Mouse (Mus musculus) limb, embryonic 14.5 days (tissue): ENCODE measurements at regions not wholly inside any gene's neighbourhood (a gene's known extent, or its start where the extent isn't known, plus 50 kb on each side); places are given as distances from the start of the nearest gene placed in this dataset.

Source experiments
- ATAC-seq: fragments of 200-750 bp; cut with Nextera tagmentation; 2 replicates; pipeline ENCODE4 v1.8.0; 2017; ENCODE audit warnings: low read depth, moderate number of reproducible peaks, moderate TSS enrichment; ENCODE audit not compliant: low FRiP score
- DNase-seq: peaks from one replicate; pipeline ENCODE4 v3.0.0-alpha.2; 2015; ENCODE audit warnings: low spot score
- H3K27ac ChIP-seq: fragments of 300-500 bp; sonication (generic); replicated peaks from 2 replicates; pipeline ENCODE4 v1.5.1; 2014; ENCODE audit warnings: low read depth, mild to moderate bottlenecking, low read length, moderate library complexity, mixed read lengths
- H3K27me3 ChIP-seq: fragments of 300-500 bp; sonication (generic); 2 replicates; pipeline ENCODE4 v1.6.1; 2014; ENCODE audit warnings: low read length, mixed read lengths; ENCODE audit not compliant: control insufficient read depth, insufficient read depth
- H3K36me3 ChIP-seq: fragments of 300-500 bp; sonication (generic); 2 replicates; pipeline ENCODE4 v1.6.1; 2014; ENCODE audit warnings: mild to moderate bottlenecking, low read length, moderate library complexity, mixed read lengths; ENCODE audit not compliant: control insufficient read depth, insufficient read depth
- H3K4me1 ChIP-seq: fragments of 300-500 bp; sonication (generic); 2 replicates; pipeline ENCODE4 v1.6.1; 2014; ENCODE audit warnings: antibody characterized with exemption, low read length, mixed read lengths; ENCODE audit not compliant: control insufficient read depth, insufficient read depth
- H3K4me2 ChIP-seq: fragments of 300-500 bp; sonication (generic); replicated peaks from 2 replicates; pipeline ENCODE4 v1.6.1; 2014; ENCODE audit warnings: low read depth, mild to moderate bottlenecking, low read length, moderate library complexity; ENCODE audit not compliant: severe bottlenecking
- H3K4me3 ChIP-seq: fragments of 300-500 bp; sonication (generic); replicated peaks from 2 replicates; pipeline ENCODE4 v1.5.1; 2014; ENCODE audit warnings: low read length
- H3K9ac ChIP-seq: fragments of 300-500 bp; sonication (generic); 2 replicates; pipeline ENCODE4 v1.6.1; 2014; ENCODE audit warnings: mild to moderate bottlenecking, low read depth, low read length, moderate library complexity; ENCODE audit not compliant: severe bottlenecking
- H3K9me3 ChIP-seq: fragments of 300-500 bp; sonication (generic); 2 replicates; pipeline ENCODE4 v1.6.1; 2016; ENCODE audit warnings: low read length; ENCODE audit not compliant: control insufficient read depth
- POLR2A ChIP-seq: fragments of 200-500 bp; IDR thresholded peaks from 2 replicates; pipeline ENCODE4 v1.8.0; 2012; ENCODE audit warnings: inconsistent platforms, mild to moderate bottlenecking, moderate library complexity, borderline replicate concordance; ENCODE audit not compliant: insufficient read depth, insufficient read length; ENCODE audit errors: extremely low read depth
- whole genome bisulfite sequencing: fragments of 180-500 bp; shearing (Covaris S2); extraction: QIAGEN DNeasy Blood & Tissue Kit; methylation state at CpG from one replicate; pipeline ENCODE4 v1.1.7; 2014; 5-methylcytosine and 5-hydroxymethylcytosine counted together

GRCm38 (mm10) chr3:149043901-149044300 is 53.5 kb upstream of the Adgrl2 start:
- Histone ChIP-seq H3K4me2 (no peak overlapping the region), H3K4me1 (peaks cover 13% of the 10 kb centered on the region), H3K27me3 (no peaks in the 10 kb centered on the region), H3K36me3 (no peaks in the 10 kb centered on the region), H3K4me3 (no peak overlapping the region), H3K27ac (no peak overlapping the region), H3K9me3 (no peaks in the 10 kb centered on the region), H3K9ac (no peak overlapping the region)
- 80% methylated on average over 4 of the region's 4 CpGs for WGBS
- DNase-seq = no peak
- TF ChIP-seq POLR2A = no peak
- no peak for ATAC-seq

DNA sequence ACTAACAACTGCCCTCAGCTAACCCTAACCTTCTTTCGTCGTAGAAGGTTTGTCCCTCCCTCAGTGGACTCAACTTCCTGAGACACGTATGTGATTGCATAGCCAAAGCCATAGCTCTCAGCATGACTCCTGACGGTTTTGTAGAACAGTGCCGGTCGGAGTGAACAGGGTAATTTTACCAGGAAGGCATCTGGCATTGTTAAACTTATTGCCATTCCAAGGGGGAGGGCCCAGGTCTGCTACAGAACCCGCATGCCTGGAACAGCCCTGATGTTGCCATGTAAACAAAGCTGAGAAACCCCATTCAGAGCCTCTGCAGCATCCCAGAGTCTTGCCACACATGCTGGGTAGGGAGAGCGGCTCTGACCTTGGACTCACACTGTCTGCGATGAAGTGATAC is 52.2 kb upstream of the Adgrl2 start:
- TF ChIP-seq POLR2A = no peak
- Histone ChIP-seq H3K4me3 (no peak overlapping the region), H3K27me3 (no peaks in the 10 kb centered on the region), H3K9me3 (no peaks in the 10 kb centered on the region), H3K27ac (no peak overlapping the region), H3K4me2 (0 out of 2 replicates have a peak overlapping the region, but pooled peaks have one; percentile 2), H3K4me1 (peaks cover 13% of the 10 kb centered on the region), H3K36me3 (no peaks in the 10 kb centered on the region), H3K9ac (no peak overlapping the region)
- ATAC-seq = peak; percentile 55; the same call in 1 of the 2 replicates
- no peak for DNase-seq
- 23% methylated on average over 9 of the region's 9 CpGs for WGBS

GRCm38 (mm10) chr3:149041188-149041587 is 50.8 kb upstream of the Adgrl2 start:
- H3K4me3 ChIP-seq = no peak overlapping the region
- ATAC-seq (no peak), DNase-seq (no peak)
- no peaks in the 10 kb centered on the region for H3K36me3 ChIP-seq
- 34% methylated on average over 3 of the region's 3 CpGs for WGBS
- H3K4me2 ChIP-seq = no peak overlapping the region
- H3K9ac ChIP-seq = no peak overlapping the region
- H3K27ac ChIP-seq = no peak overlapping the region
- H3K4me1 ChIP-seq = peaks cover 13% of the 10 kb centered on the region
- no peaks in the 10 kb centered on the region for H3K9me3 ChIP-seq
- TF ChIP-seq POLR2A = no peak
- H3K27me3 ChIP-seq = no peaks in the 10 kb centered on the region
